In the genomic region with DNA sequence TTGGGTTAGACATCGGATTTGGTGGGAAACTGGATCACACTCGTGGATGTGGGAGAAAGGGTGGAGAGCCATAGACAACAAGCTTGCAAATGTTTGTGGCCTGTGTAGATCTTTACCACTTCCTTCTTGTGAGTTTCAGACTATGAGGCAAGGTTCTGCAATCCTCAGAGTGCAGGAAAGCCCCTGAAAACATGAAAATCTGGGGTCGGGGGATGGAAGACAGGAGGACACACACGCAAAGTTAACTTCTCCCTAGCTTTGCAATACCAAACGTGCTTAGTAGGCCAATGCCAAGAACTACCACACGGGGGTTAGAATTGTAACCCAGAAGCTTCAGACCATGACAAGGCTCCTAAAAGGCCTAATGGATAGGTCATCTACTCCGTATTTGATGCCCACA, we compare ENCODE assay signal across 22 mouse cellular contexts.
DNase-seq lines count a peak whose midpoint lies in the region; ATAC-seq and TF ChIP-seq lines count a peak whose summit lies in the region.
"Had no signal": no experiment of that assay in that cellular context is flagged by ENCODE, and none has a peak within 500 bp of the region (broad histone marks: within the 10 kb centered on the region; RNA-seq: fewer than 3 reads in every experiment).

No protein-coding gene starts in this region.

- 59% methylated on average over 7 of the region's 7 CpGs for WGBS in spleen, adult 2 months
- 90% methylated on average over 7 of the region's 7 CpGs for whole genome bisulfite sequencing in hindbrain, embryonic 12.5 days

- in situ Hi-C loops in CH12.LX (cut with MboI; ENCODE audit: low pct_ligation_motif_present, low pct_unique_long_range_greater_than_20kb, low sequenced_read_pairs), result no loop called here

- DNase-seq in spleen, adult 2 months (ENCODE audit: low read depth in 1 of 2, low spot score in 2 of 2), result peak; percentile 14 to 16
- no peak for DNase-seq in spleen, postnatal 14 days (ENCODE audit: low spot score in 2 of 2)
- DNase-seq in CH12.LX (ENCODE audit: extremely low read depth), result peak; percentile 47
- DNase-seq in splenic B cell, adult 2 months (ENCODE audit: low read depth, low spot score), result peak; percentile 67
- no peak for DNase-seq in embryo, embryonic 10.5 days (ENCODE audit: low spot score)
- DNase-seq: adrenal gland, adult 2 months; adrenal gland, postnatal 25 days; cerebellum, adult 18-20 months; cerebellum, adult 9-11 months; cerebellum, postnatal 36 days; embryo, embryonic 11 days; gastrocnemius, postnatal 10 days; heart, postnatal 36 days had no signal

- no peak for TF ChIP-seq RAD21 in CH12.LX (IDR thresholded peaks at IDR 0.05; ENCODE audit: low read depth, low read length)

- H3K9me3 ChIP-seq in CH12.LX (replicated peaks; ENCODE audit: low read length), result peaks cover 17% of the 10 kb centered on the region
- no peaks in the 10 kb centered on the region for H3K9me3 ChIP-seq in hindbrain, embryonic 12.5 days (replicated peaks)
- H3K9me3 ChIP-seq: embryonic facial prominence, embryonic 15.5 days; heart, embryonic 12.5 days; hindbrain, embryonic 13.5 days had no signal

- no peak for TF ChIP-seq POLR2A in spleen, adult 2 months (IDR thresholded peaks at IDR 0.05; ENCODE audit: low read depth, low read length)
- no peak for TF ChIP-seq POLR2A in CH12.LX (IDR thresholded peaks at IDR 0.05; ENCODE audit: low read depth, low read length)

- H3K4me3 ChIP-seq in spleen, adult 2 months (ENCODE audit: extremely low read depth, insufficient read depth, insufficient read length), result no peak overlapping the region
- H3K4me3 ChIP-seq in CH12.LX (replicated peaks in 1 of 3; ENCODE audit: low read depth in 2 of 3, low read length in 2 of 3, poor library complexity in 1 of 3), result no peak overlapping the region
- no peak overlapping the region for H3K4me3 ChIP-seq in hindbrain, embryonic 12.5 days
- H3K4me3 ChIP-seq: embryonic facial prominence, embryonic 15.5 days; heart, embryonic 12.5 days; hindbrain, embryonic 13.5 days had no signal

- H3K27ac ChIP-seq in spleen, adult 2 months (ENCODE audit: insufficient read depth, low read length), result peak overlapping the region; percentile 66
- peak overlapping the region; percentile 16; the same call in 1 of the 2 replicates for H3K27ac ChIP-seq in CH12.LX (ENCODE audit: insufficient read depth, low read depth)
- no peak overlapping the region for H3K27ac ChIP-seq in hindbrain, embryonic 12.5 days
- H3K27ac ChIP-seq: embryonic facial prominence, embryonic 15.5 days; hindbrain, embryonic 13.5 days; hindbrain, postnatal 0 days had no signal

- H3K79me2 ChIP-seq in CH12.LX (replicated peaks; ENCODE audit: control insufficient read depth, extremely low read depth, insufficient read depth, poor library complexity, severe bottlenecking), result no peaks in the 10 kb centered on the region

- dilution Hi-C loops in CH12.LX (cut with MboI; ENCODE audit: extremely low pct_ligation_motif_present, extremely low pct_unique_long_range_greater_than_20kb, low sequenced_read_pairs), result no loop called here

- H3K4me1 ChIP-seq in spleen, adult 2 months (ENCODE audit: control insufficient read depth, insufficient read depth, insufficient read length), result peaks cover 10% of the 10 kb centered on the region
- peaks cover 6 to 14% of the 10 kb centered on the region in 2 experiments; a peak in 3 of 4 replicates for H3K4me1 ChIP-seq in CH12.LX (ENCODE audit: control insufficient read depth in 1 of 2, insufficient read depth in 2 of 2)
- H3K4me1 ChIP-seq in hindbrain, embryonic 12.5 days, result no peaks in the 10 kb centered on the region
- H3K4me1 ChIP-seq: embryonic facial prominence, embryonic 15.5 days; hindbrain, embryonic 13.5 days had no signal

- no peak overlapping the region for H3K4me2 ChIP-seq in CH12.LX (ENCODE audit: insufficient read depth, low read depth, poor library complexity, severe bottlenecking)
- no peak overlapping the region for H3K4me2 ChIP-seq in hindbrain, embryonic 12.5 days (replicated peaks)
- H3K4me2 ChIP-seq: embryonic facial prominence, embryonic 15.5 days; heart, embryonic 12.5 days; hindbrain, embryonic 13.5 days had no signal

- peak; percentile 86 for ATAC-seq in megakaryocyte, adult 5-6 weeks (ENCODE audit: poor library complexity, severe bottlenecking)
- no peak for ATAC-seq in hindbrain, embryonic 12.5 days (ENCODE audit: low FRiP score)
- ATAC-seq: activated CD4-positive, CD25-positive, alpha-beta regulatory T cell, adult 4 months; CD4-positive, CD25-positive, alpha-beta regulatory T cell, adult 4 months; forebrain, embryonic 16.5 days; hindbrain, postnatal 0 days had no signal

- TF ChIP-seq EP300 in CH12.LX (IDR thresholded peaks at IDR 0.05; ENCODE audit: low read length), result 0 out of 2 replicates have a peak, but pooled peaks have one; percentile 33

- no peaks in the 10 kb centered on the region for H3K36me3 ChIP-seq in spleen, adult 2 months (ENCODE audit: control insufficient read depth, insufficient read depth, low read length)
- no peaks in the 10 kb centered on the region for H3K36me3 ChIP-seq in CH12.LX (replicated peaks in 1 of 2; ENCODE audit: control insufficient read depth in 1 of 2, insufficient read depth in 1 of 2, low read length in 1 of 2)
- no peaks in the 10 kb centered on the region; the same call in 1 of the 2 replicates for H3K36me3 ChIP-seq in splenic B cell, adult 2 months (ENCODE audit: control insufficient read depth, insufficient read depth, low read length, poor library complexity, severe bottlenecking)
- no peaks in the 10 kb centered on the region for H3K36me3 ChIP-seq in hindbrain, embryonic 12.5 days
- H3K36me3 ChIP-seq: embryonic facial prominence, embryonic 15.5 days; heart, embryonic 12.5 days; hindbrain, embryonic 13.5 days had no signal

- no peaks in the 10 kb centered on the region for H3K27me3 ChIP-seq in spleen, adult 2 months (ENCODE audit: control insufficient read depth, insufficient read depth, low read length)
- H3K27me3 ChIP-seq in CH12.LX (replicated peaks), result no peaks in the 10 kb centered on the region
- no peaks in the 10 kb centered on the region for H3K27me3 ChIP-seq in splenic B cell, adult 2 months (ENCODE audit: control insufficient read depth, insufficient read depth, low read length, poor library complexity, severe bottlenecking)
- no peaks in the 10 kb centered on the region for H3K27me3 ChIP-seq in hindbrain, embryonic 12.5 days
- H3K27me3 ChIP-seq: embryonic facial prominence, embryonic 15.5 days; heart, embryonic 12.5 days; hindbrain, embryonic 13.5 days had no signal

- TF ChIP-seq CTCF in spleen, adult 2 months (IDR thresholded peaks at IDR 0.05; ENCODE audit: extremely low read depth, insufficient read depth, insufficient read length, insufficient replicate concordance), result no peak
- TF ChIP-seq CTCF in CH12.LX (conservative IDR thresholded peaks at IDR 0.05 in 1 of 2, IDR thresholded peaks at IDR 0.05 in 1 of 2; ENCODE audit: low read depth in 2 of 2, low read length in 2 of 2), result 0 out of 4 replicates have a peak, but pooled peaks of 1 of the 2 experiments have one; percentile 21

- H3K9ac ChIP-seq in CH12.LX (ENCODE audit: insufficient read depth, low read depth), result no peak overlapping the region
- H3K9ac ChIP-seq in hindbrain, embryonic 12.5 days, result no peak overlapping the region
- H3K9ac ChIP-seq: embryonic facial prominence, embryonic 15.5 days; heart, embryonic 12.5 days; hindbrain, embryonic 13.5 days had no signal

TF ChIP-seq in CH12.LX, 34 proteins besides CTCF, POLR2A, EP300 and RAD21:
- TF ChIP-seq CHD1 (IDR thresholded peaks at IDR 0.05; ENCODE audit: low read depth, low read length), result no peak
- TF ChIP-seq JUN (IDR thresholded peaks at IDR 0.05; ENCODE audit: insufficient read depth, low read depth, low read length), result no peak
- no peak for TF ChIP-seq POLR2AphosphoS2 (IDR thresholded peaks at IDR 0.05; ENCODE audit: low read depth, low read length)
- no peak for TF ChIP-seq NELFE (IDR thresholded peaks at IDR 0.05; ENCODE audit: low read depth, low read length)
- TF ChIP-seq SIN3A (IDR thresholded peaks at IDR 0.05; ENCODE audit: low read length), result no peak
- TF ChIP-seq E2F4 (IDR thresholded peaks at IDR 0.05; ENCODE audit: insufficient replicate concordance, low read depth, low read length), result no peak
- no peak for TF ChIP-seq ZKSCAN1 (IDR thresholded peaks at IDR 0.05; ENCODE audit: borderline replicate concordance, low read depth, low read length)
- TF ChIP-seq ZMIZ1 (IDR thresholded peaks at IDR 0.05; ENCODE audit: low read depth, low read length), result no peak
- TF ChIP-seq ZC3H11A (IDR thresholded peaks at IDR 0.05; ENCODE audit: low read depth, low read length), result no peak

Comparison
In these comparisons a context has a peak if more than half of its experiments do, and no peak if none do; other contexts are left out.
1. DNase-seq: peak in spleen, adult 2 months (2 of 2), CH12.LX (single experiment) and splenic B cell, adult 2 months (single experiment); none in spleen, postnatal 14 days (0 of 2) and embryo, embryonic 10.5 days (single experiment).